Mouse (Mus musculus) embryonic facial prominence, embryonic 12.5 days (tissue): ENCODE measurements around the gene Slc16a10. TPM values are rescaled to one million over a fixed set of nuclear protein-coding genes. Genes with fewer than 3 reads are reported as not detected.

Source experiments
- ATAC-seq: fragments of 200-750 bp; cut with Nextera tagmentation; 2 replicates; pipeline ENCODE4 v1.8.0; 2017; ENCODE audit not compliant: insufficient number of reproducible peaks, insufficient read depth, low FRiP score, low TSS enrichment
- H3K27ac ChIP-seq: fragments of 300-500 bp; sonication (generic); 2 replicates; pipeline ENCODE4 v1.5.1; 2016; ENCODE audit warnings: mild to moderate bottlenecking
- H3K27me3 ChIP-seq: fragments of 300-500 bp; sonication (generic); 2 replicates; pipeline ENCODE4 v1.6.1; 2016; ENCODE audit warnings: mild to moderate bottlenecking, moderate library complexity
- H3K36me3 ChIP-seq: fragments of 300-500 bp; sonication (generic); 2 replicates; pipeline ENCODE4 v1.6.1; 2016; ENCODE audit warnings: mild to moderate bottlenecking
- H3K4me1 ChIP-seq: fragments of 300-500 bp; sonication (generic); 2 replicates; pipeline ENCODE4 v1.6.1; 2016
- H3K4me2 ChIP-seq: fragments of 300-500 bp; sonication (generic); replicated peaks from 2 replicates; pipeline ENCODE4 v1.6.1; 2016; ENCODE audit warnings: mild to moderate bottlenecking, moderate library complexity
- H3K4me3 ChIP-seq: fragments of 300-500 bp; sonication (generic); 2 replicates; pipeline ENCODE4 v1.5.1; 2016; ENCODE audit warnings: mild to moderate bottlenecking
- H3K9ac ChIP-seq: fragments of 300-500 bp; sonication (generic); 2 replicates; pipeline ENCODE4 v1.6.1; 2016; ENCODE audit warnings: mild to moderate bottlenecking, moderate library complexity
- H3K9me3 ChIP-seq: fragments of 300-500 bp; sonication (generic); 2 replicates; pipeline ENCODE4 v1.6.1; 2016; ENCODE audit warnings: mild to moderate bottlenecking, moderate library complexity
- WGBS: fragments of 180-500 bp; shearing (Covaris S2); methylation state at CpG from one replicate; pipeline ENCODE4 v1.1.7; 2016; 5-methylcytosine and 5-hydroxymethylcytosine counted together
- polyA plus RNA-seq: library from polyadenylated mRNA; unstranded; fragments of >200 nt; fragmentation: Nextera tagmentation; extraction: Ambion mirVana; gene quantifications from 2 replicates; pipeline ENCODE4 v1.2.1, GENCODE M21; 2016

Slc16a10 gene
- polyA plus RNA-seq, 1 experiment from 2014 or later, result 6.5 TPM

DNA sequence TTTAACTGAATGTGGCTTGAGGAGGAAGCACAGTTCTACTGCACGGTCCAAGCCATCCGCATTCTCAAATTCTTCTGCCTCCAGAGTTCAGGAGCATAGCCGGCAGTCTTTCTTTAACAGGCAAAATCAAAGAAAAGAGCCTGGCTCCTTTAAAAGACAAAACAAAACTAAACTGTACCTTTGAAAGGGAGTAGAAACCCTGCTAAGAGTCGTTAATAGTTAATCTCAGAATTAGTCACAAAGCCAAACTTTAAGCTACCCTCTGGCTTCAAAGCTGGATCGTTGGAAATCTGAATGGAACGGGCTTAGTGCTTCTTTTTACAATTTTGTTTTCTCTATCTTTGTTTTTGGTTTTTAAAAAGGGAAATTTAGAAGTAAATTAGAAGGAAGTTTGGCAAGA lies 79.2 kb downstream of the Slc16a10 start:
- H3K4me2 ChIP-seq, result no peak overlapping the region
- H3K27ac ChIP-seq, result no peak overlapping the region
- H3K9me3 ChIP-seq, result no peaks in the 10 kb centered on the region
- H3K4me1 ChIP-seq, result no peaks in the 10 kb centered on the region
- ATAC-seq, result no peak
- H3K4me3 ChIP-seq, result no peak overlapping the region
- WGBS, result 40% methylated on average over 6 of the region's 6 CpGs
- H3K9ac ChIP-seq, result no peak overlapping the region
- H3K36me3 ChIP-seq, result no peaks in the 10 kb centered on the region
- no peaks in the 10 kb centered on the region for H3K27me3 ChIP-seq

DNA sequence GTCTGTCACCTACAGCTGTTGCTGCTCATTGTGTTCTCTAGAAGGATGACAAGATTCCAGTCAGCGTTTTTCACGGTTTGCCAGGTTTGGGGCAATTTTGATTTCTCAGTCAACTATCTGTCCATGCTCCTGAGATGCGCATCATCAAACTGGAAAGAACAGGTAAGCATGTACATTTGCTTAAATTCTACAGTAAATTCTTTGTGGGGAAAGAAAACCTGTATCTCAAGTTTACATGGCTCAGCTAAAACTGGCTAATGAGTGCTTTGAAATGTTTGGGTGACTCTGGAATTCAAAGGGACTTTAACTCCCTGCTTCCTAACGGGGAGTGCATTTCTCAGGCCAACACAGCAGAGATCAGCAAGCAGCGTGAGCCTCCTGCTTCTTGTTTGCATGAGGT lies 80.1 kb downstream of the Slc16a10 start:
- Histone ChIP-seq H3K4me3 (no peak overlapping the region), H3K27ac (no peak overlapping the region), H3K9me3 (no peaks in the 10 kb centered on the region), H3K27me3 (no peaks in the 10 kb centered on the region), H3K9ac (no peak overlapping the region), H3K4me2 (no peak overlapping the region), H3K4me1 (no peaks in the 10 kb centered on the region), H3K36me3 (no peaks in the 10 kb centered on the region)
- no peak for ATAC-seq
- WGBS, result 71% methylated on average over 5 of the region's 5 CpGs

DNA sequence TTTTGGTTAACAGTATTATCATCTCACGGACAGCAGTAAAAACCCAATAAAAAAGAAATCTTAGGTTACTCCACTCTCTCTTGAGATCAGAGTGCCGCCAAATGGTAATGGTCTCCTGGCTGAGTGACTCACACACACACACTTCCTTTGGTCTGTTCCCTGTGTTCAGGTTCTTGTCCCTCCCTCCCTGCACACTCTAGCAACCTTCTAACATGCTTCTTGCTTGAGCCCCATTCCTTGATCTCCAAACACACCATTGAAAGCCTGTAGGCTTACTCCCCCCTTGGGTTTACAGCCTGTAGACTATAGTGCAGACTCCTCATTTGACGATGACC lies 83.3 kb downstream of the Slc16a10 start:
- Histone ChIP-seq H3K27ac (no peak overlapping the region), H3K4me2 (no peak overlapping the region), H3K4me1 (no peaks in the 10 kb centered on the region), H3K9ac (no peak overlapping the region), H3K9me3 (no peaks in the 10 kb centered on the region), H3K27me3 (no peaks in the 10 kb centered on the region), H3K4me3 (no peak overlapping the region), H3K36me3 (no peaks in the 10 kb centered on the region)
- no peak for ATAC-seq
- WGBS, result 72% methylated on average over 3 of the region's 3 CpGs

DNA sequence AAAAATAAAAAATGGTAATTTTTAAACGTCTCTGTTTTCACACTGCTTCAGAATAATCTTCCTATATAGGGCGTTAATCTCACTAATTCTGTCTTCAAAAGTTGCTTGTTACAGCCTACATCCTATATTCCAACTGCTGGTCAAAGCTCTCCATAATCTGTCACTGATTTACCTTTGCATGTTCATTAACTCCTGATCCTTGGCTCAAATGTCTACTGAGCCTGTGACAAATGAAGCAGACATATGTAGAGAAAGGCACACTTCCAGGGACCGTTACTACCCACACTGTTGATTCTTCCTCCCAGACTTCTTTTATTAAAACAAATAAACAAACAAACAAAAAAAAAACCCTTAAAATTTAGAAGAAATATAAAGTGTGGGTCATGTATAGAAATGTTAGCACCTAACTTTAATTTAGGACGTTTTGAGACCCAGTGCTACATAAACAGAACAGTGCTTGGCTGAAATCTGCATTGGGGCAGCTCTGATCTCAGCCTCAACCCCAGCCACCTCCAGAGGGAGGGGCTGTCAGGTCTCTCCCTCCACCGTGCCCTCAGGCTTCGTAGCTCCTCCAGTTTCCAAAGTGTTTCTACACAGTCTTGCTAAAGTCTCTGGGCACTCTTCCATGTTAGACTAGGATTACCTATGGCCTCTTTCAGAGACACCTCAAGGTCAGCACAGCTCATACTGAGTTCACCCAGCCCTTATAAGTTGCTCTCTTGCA lies 83.8 kb downstream of the Slc16a10 start:
- no peak for ATAC-seq
- no peaks in the 10 kb centered on the region for H3K9me3 ChIP-seq
- no peaks in the 10 kb centered on the region for H3K36me3 ChIP-seq
- no peaks in the 10 kb centered on the region for H3K27me3 ChIP-seq
- H3K4me2 ChIP-seq, result no peak overlapping the region
- H3K27ac ChIP-seq, result no peak overlapping the region
- H3K4me3 ChIP-seq, result no peak overlapping the region
- H3K4me1 ChIP-seq, result no peaks in the 10 kb centered on the region
- WGBS, result 44% methylated on average over 6 of the region's 6 CpGs
- H3K9ac ChIP-seq, result no peak overlapping the region

DNA sequence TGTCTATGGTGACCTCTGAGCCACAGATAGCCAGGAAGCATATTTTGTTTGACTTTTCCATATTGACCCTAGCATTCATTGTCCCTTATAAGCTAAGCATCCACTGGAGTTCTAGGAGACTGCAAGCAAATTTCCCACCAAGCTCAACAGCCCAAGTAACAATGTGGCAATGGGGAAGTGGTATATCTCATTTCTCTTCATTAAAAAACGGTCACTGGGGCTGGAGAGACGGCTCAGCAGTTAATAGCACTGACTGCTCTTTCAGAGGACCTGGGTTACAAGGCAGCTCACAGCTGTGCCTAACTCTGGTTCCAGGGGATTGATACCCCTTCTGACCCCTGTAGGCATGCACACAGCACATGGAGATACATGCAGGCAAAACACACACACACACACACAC lies 84.4 kb downstream of the Slc16a10 start:
- H3K4me3 ChIP-seq, result no peak overlapping the region
- H3K4me2 ChIP-seq, result no peak overlapping the region
- no peaks in the 10 kb centered on the region for H3K36me3 ChIP-seq
- 46% methylated on average over 2 of the region's 2 CpGs for WGBS
- no peaks in the 10 kb centered on the region for H3K9me3 ChIP-seq
- H3K27me3 ChIP-seq, result no peaks in the 10 kb centered on the region
- no peak overlapping the region for H3K27ac ChIP-seq
- no peaks in the 10 kb centered on the region for H3K4me1 ChIP-seq
- no peak for ATAC-seq
- H3K9ac ChIP-seq, result no peak overlapping the region

DNA sequence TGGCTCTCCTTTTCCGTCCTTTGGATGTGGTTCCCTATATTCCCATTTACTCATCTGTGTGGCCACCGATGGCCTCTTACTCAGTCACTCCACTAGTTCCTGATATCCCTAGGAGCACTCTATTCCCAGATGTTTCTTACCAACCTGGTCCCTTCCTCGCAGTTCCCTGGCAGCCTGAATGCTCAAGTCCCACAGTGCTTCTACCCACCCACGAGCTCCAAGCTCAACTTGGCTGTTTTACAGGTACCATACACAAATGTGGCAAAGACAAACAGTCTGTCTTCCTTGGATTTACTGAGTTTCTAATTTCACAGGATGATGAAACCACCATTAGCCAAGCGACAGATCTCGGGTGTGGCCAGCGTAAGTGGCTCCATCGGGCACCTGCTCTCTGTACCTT lies 87.6 kb downstream of the Slc16a10 start:
- Histone ChIP-seq H3K4me2 (no peak overlapping the region), H3K9me3 (no peaks in the 10 kb centered on the region), H3K9ac (no peak overlapping the region), H3K27me3 (no peaks in the 10 kb centered on the region), H3K27ac (no peak overlapping the region), H3K4me1 (no peaks in the 10 kb centered on the region), H3K36me3 (no peaks in the 10 kb centered on the region), H3K4me3 (no peak overlapping the region)
- ATAC-seq, result no peak
- 92% methylated on average over 8 of the region's 8 CpGs for WGBS

DNA sequence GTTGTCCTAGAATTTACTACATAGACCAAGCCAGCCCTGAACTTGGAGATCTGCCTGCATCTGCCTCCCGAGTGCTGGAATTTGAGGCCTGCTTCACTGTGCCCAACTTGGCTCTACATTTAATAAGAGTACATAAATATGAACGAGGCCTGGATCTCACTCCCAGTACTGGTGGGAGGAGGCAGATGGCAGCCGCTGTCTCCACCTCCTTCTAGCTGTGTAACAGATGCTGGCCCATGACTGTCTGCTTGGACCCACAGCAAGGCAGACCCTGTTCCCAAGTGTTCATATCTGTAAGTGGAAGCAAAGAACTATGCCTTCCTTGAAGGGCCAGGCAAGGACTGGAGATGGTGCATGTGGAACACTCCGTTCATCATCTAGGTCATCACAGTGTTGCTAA lies 88.2 kb downstream of the Slc16a10 start:
- H3K4me2 ChIP-seq, result no peak overlapping the region
- H3K4me3 ChIP-seq, result no peak overlapping the region
- H3K9me3 ChIP-seq, result no peaks in the 10 kb centered on the region
- no peaks in the 10 kb centered on the region for H3K36me3 ChIP-seq
- no peak overlapping the region for H3K27ac ChIP-seq
- 87% methylated on average over 4 of the region's 4 CpGs for WGBS
- no peaks in the 10 kb centered on the region for H3K4me1 ChIP-seq
- H3K9ac ChIP-seq, result no peak overlapping the region
- no peak for ATAC-seq
- H3K27me3 ChIP-seq, result no peaks in the 10 kb centered on the region

DNA sequence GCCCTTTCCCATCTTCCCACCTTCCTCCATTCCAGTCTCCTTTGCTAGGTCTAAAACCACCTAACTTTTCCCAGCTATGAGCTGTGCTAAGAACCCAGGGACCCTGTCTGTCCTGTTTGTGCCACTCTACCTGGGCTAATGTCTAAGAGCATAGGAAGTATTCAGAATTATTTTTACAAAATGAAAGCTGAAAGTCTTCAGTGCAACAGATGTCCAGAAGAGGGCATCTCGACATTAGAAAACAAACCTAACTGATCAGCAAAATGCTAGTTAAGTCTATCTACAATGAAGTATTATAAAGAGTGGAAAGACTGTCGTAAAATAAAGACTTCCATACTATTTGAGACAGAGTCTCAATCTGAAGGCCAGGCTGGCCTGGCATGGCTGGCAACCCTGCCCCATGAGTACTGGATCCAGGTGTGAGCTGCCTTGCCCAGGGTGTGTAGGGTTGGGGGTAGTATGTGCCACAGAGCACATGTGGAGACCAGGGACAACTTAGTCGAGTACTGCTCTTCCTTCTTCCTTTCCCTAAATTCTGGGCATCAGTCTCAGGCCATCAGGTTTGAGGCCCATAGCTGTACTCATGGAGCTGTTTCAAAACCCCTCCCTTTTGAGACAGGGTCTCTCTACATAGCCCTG lies 88.7 kb downstream of the Slc16a10 start:
- Histone ChIP-seq H3K9ac (no peak overlapping the region), H3K36me3 (no peaks in the 10 kb centered on the region), H3K4me3 (no peak overlapping the region), H3K4me2 (no peak overlapping the region), H3K4me1 (no peaks in the 10 kb centered on the region), H3K27me3 (no peaks in the 10 kb centered on the region), H3K27ac (no peak overlapping the region), H3K9me3 (no peaks in the 10 kb centered on the region)
- ATAC-seq, result no peak
- WGBS, result 57% methylated on average over 3 of the region's 3 CpGs

DNA sequence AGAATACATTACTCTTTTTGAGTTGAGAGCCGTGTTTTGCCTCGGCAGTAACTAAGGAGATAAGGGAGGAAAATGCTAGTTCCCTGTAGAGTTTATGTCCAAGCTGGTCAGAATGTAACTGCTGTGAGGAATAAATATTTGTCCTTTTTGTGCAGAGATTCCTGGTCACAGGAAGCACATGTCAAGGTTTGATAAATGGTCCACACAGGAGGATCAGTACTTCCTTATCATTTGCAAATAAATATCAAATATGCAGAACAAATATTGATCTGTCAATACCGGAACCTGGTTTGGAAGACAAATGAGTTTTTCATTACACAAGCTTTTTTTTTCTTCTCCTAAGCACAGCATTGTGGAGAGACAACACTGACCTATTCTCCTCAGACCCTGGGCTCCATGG lies 90.1 kb downstream of the Slc16a10 start:
- no peak for ATAC-seq
- Histone ChIP-seq H3K4me3 (no peak overlapping the region), H3K27me3 (no peaks in the 10 kb centered on the region), H3K4me1 (no peaks in the 10 kb centered on the region), H3K27ac (no peak overlapping the region), H3K36me3 (no peaks in the 10 kb centered on the region), H3K9me3 (no peaks in the 10 kb centered on the region), H3K9ac (no peak overlapping the region), H3K4me2 (no peak overlapping the region)
- WGBS, result 81% methylated on average over 3 of the region's 3 CpGs

DNA sequence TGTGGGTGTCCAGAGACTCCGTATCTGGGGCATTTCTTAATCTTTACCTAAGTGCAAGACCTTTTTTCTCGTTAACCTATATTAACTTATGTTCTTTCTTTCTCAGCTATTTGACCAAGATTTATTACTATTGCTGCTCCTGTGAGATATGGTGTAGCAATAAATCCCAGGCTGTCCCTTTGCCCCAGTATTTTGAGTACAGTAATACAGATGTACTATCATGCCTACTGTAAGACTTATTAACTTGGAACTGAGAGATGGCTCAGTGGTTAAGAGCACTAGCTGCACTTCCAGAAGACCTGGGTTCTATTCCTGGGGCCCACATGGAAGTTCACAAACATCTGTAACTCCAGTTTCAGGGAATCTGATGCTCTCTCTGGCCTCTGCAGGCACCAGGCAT lies 91.3 kb downstream of the Slc16a10 start:
- Histone ChIP-seq H3K9me3 (no peaks in the 10 kb centered on the region), H3K4me3 (no peak overlapping the region), H3K4me1 (no peaks in the 10 kb centered on the region), H3K4me2 (no peak overlapping the region), H3K36me3 (no peaks in the 10 kb centered on the region), H3K27me3 (no peaks in the 10 kb centered on the region), H3K9ac (no peak overlapping the region), H3K27ac (no peak overlapping the region)
- 87% methylated on average over 2 of the region's 2 CpGs for WGBS
- no peak for ATAC-seq

DNA sequence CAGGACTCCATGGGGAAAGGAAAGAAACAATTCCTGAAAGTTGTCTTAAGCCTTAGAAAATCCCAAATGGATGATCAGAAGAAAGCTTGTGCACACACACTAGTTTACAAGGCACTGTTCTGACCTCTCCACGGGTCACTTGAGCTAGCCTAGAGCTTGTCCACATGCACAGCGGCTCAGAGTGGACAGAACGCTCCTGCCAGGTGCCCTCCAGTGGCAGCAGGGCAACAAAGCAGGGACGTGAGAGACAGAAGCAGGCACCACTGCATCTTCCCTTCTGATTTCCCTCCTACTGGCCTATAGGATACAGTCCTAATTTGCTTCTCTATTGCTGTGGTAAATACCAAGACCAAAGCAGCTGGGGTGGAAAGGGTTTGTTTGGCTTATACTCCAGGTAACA lies 100.7 kb downstream of the Slc16a10 start:
- WGBS, result 27% methylated on average over 4 of the region's 4 CpGs
- Histone ChIP-seq H3K27me3 (no peaks in the 10 kb centered on the region), H3K4me1 (no peaks in the 10 kb centered on the region), H3K27ac (no peak overlapping the region), H3K36me3 (no peaks in the 10 kb centered on the region), H3K4me3 (no peak overlapping the region), H3K9ac (no peak overlapping the region), H3K9me3 (no peaks in the 10 kb centered on the region), H3K4me2 (no peak overlapping the region)
- ATAC-seq, result no peak

DNA sequence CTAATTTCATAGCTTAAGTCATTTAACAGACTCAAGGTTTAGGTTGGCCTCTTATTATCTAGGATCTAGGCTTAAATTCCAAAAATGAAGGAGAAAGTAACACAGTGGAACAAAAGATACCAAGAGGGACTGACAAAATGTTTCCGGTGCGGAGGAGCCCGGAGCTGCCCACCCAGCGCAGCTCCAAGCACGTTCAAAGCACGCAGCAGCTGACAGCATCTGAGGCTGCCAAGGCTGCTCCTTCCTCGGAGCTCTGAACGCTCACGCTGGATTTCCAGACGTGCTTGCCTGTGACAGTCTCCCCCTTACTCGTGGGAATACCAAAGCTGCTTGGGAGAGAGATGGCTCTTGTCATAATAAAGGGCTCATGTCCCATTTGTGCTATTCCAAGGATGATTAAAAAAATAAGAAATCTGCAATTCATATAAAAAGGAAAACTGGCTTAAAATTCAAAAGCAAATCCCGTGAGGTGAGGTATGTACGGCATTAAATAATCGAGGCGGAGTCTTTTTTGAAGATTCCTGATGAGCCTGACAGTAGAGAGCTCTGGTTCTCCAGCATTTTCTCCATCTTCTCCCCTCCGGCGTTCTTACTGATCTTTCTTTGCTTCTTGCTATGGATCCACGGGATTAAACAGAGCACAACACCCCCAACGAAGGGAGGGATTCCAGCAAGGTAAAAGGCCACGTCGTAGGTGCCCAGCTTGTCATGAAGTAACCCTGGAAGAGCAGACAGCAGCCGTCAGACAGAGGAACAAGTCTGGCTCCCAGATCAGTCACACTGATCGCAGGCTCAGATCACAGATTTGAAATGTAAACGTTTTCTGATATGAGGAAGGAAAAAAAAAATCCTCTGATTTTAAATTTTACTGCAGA lies 105.1 kb downstream of the Slc16a10 start:
- Histone ChIP-seq H3K36me3 (no peaks in the 10 kb centered on the region), H3K4me1 (no peaks in the 10 kb centered on the region), H3K9ac (no peak overlapping the region), H3K27ac (no peak overlapping the region), H3K9me3 (no peaks in the 10 kb centered on the region), H3K4me3 (no peak overlapping the region), H3K4me2 (no peak overlapping the region), H3K27me3 (no peaks in the 10 kb centered on the region)
- WGBS, result 68% methylated on average over 24 of the region's 24 CpGs
- ATAC-seq, result no peak
